In the genomic region with DNA sequence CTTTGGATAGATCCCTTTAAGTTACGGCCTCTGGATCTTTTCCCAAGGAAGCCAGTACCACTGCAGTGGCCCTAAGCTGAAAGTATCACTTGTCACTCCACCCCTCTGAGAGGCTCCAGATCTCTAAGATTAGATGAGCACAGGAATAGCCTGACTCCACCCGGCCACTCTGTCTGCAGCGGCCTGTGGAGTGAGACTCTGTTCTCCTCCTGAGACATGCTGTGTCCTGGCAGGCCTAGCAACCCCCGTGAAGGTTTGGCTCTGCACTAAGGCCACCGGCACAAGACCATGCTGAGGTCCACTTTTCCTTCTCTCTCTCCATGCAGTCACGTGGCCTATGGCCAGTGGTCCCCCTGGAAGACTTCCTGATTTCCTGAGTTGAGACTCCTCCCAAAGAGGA, we compare ENCODE assay signal across 17 mouse cellular contexts.
DNase-seq lines count a peak whose midpoint lies in the region; ATAC-seq and TF ChIP-seq lines count a peak whose summit lies in the region.
"Had no signal": no experiment of that assay in that cellular context is flagged by ENCODE, and none has a peak within 500 bp of the region (broad histone marks: within the 10 kb centered on the region; RNA-seq: fewer than 3 reads in every experiment).

No protein-coding gene starts in this region.

- peak; percentile 74 for ATAC-seq in cerebellum, adult (ENCODE audit: insufficient number of reproducible peaks, low FRiP score, low TSS enrichment)
- 0 out of 2 replicates have a peak, but pooled peaks have one; percentile 31 for ATAC-seq in liver, embryonic 11.5 days (replicated peaks; ENCODE audit: low FRiP score)
- ATAC-seq in liver, postnatal 0 days = no peak
- ATAC-seq: forebrain, postnatal 0 days had no signal

- H3K4me3 ChIP-seq in liver, embryonic 11.5 days (ENCODE audit: low read depth, low read length) = no peak overlapping the region
- no peak overlapping the region for H3K4me3 ChIP-seq in liver, postnatal 0 days (ENCODE audit: low read depth, low read length)
- H3K4me3 ChIP-seq: layer of hippocampus, adult 2 months; left cerebral cortex, adult 2 months; limb, embryonic 12.5 days; neural tube, embryonic 13.5 days had no signal

- H3K36me3 ChIP-seq in liver, embryonic 11.5 days (ENCODE audit: control insufficient read depth, insufficient read depth, low read length) = no peaks in the 10 kb centered on the region
- no peaks in the 10 kb centered on the region for H3K36me3 ChIP-seq in liver, postnatal 0 days (replicated peaks; ENCODE audit: insufficient read depth, low read length)
- H3K36me3 ChIP-seq: neural tube, embryonic 13.5 days had no signal

- no peak overlapping the region for H3K4me2 ChIP-seq in liver, embryonic 11.5 days
- no peak overlapping the region for H3K4me2 ChIP-seq in liver, postnatal 0 days (ENCODE audit: low read depth, low read length)
- H3K4me2 ChIP-seq: limb, embryonic 12.5 days; lung, embryonic 14.5 days; neural tube, embryonic 13.5 days had no signal

- H3K27me3 ChIP-seq in liver, embryonic 11.5 days (replicated peaks; ENCODE audit: control insufficient read depth, insufficient read depth, low read length) = no peaks in the 10 kb centered on the region
- no peaks in the 10 kb centered on the region for H3K27me3 ChIP-seq in liver, postnatal 0 days (ENCODE audit: insufficient read depth, low read length)
- H3K27me3 ChIP-seq: limb, embryonic 12.5 days; neural tube, embryonic 13.5 days had no signal

- no peaks in the 10 kb centered on the region; the same call in 1 of the 2 replicates for H3K4me1 ChIP-seq in liver, embryonic 11.5 days (replicated peaks; ENCODE audit: control insufficient read depth, insufficient read depth, low read length)
- H3K4me1 ChIP-seq in liver, postnatal 0 days (ENCODE audit: insufficient read depth) = no peaks in the 10 kb centered on the region
- H3K4me1 ChIP-seq: limb, embryonic 12.5 days had no signal

- no peak for TF ChIP-seq CTCF in liver, postnatal 0 days (IDR thresholded peaks at IDR 0.05; ENCODE audit: low read depth)

- no peak overlapping the region for H3K27ac ChIP-seq in liver, embryonic 11.5 days (ENCODE audit: low read depth, low read length)
- no peak overlapping the region for H3K27ac ChIP-seq in liver, postnatal 0 days (ENCODE audit: low read depth)
- H3K27ac ChIP-seq: layer of hippocampus, adult 2 months; left cerebral cortex, adult 2 months; limb, embryonic 12.5 days; neural tube, embryonic 13.5 days had no signal

- no peak for DNase-seq in cerebellum, postnatal 4 days (ENCODE audit: low spot score in 2 of 2)
- DNase-seq in liver, embryonic 11.5 days (ENCODE audit: low spot score) = no peak
- no peak for DNase-seq in liver, postnatal 0 days
- DNase-seq in cerebellum, postnatal 10 days = peak; percentile 51 to 77
- peak; percentile 26 for DNase-seq in gastrocnemius, postnatal 25 days
- no peak for DNase-seq in adrenal gland, postnatal 36 days
- DNase-seq in kidney, postnatal 4 days = no peak
- DNase-seq: adrenal gland, postnatal 14 days; forebrain, postnatal 0 days; lung, embryonic 14.5 days; right cerebral cortex, postnatal 4 days; thymus, adult 18-20 months had no signal

- TF ChIP-seq EP300 in liver, postnatal 0 days (IDR thresholded peaks at IDR 0.05; ENCODE audit: low read depth) = no peak

- no peaks in the 10 kb centered on the region for H3K9me3 ChIP-seq in liver, embryonic 11.5 days (ENCODE audit: control insufficient read depth, low read length)
- H3K9me3 ChIP-seq in liver, postnatal 0 days (ENCODE audit: low read length) = no peaks in the 10 kb centered on the region
- H3K9me3 ChIP-seq: limb, embryonic 12.5 days; neural tube, embryonic 13.5 days had no signal

- 68% methylated on average over 6 of the region's 6 CpGs for WGBS in liver, embryonic 11.5 days
- 81% methylated on average over 6 of the region's 6 CpGs for WGBS in liver, postnatal 0 days (ENCODE audit: insufficient replicate concordance)

- H3K9ac ChIP-seq in liver, embryonic 11.5 days (ENCODE audit: low read depth, low read length) = no peak overlapping the region
- H3K9ac ChIP-seq in liver, postnatal 0 days (replicated peaks) = no peak overlapping the region
- H3K9ac ChIP-seq: forebrain, postnatal 0 days; limb, embryonic 12.5 days; lung, embryonic 14.5 days; neural tube, embryonic 13.5 days had no signal

Comparison
In these comparisons a context has a peak if more than half of its experiments do, and no peak if none do; other contexts are left out.
1. DNase-seq: peak in cerebellum, postnatal 10 days (2 of 2) and gastrocnemius, postnatal 25 days (single experiment); none in cerebellum, postnatal 4 days (0 of 2), liver, embryonic 11.5 days (single experiment), liver, postnatal 0 days (single experiment), adrenal gland, postnatal 36 days (0 of 2) and kidney, postnatal 4 days (0 of 2).